Comparison of ENCODE assay signal across 14 mouse cellular contexts in genomic region chr5:52638916-52639315, GRCm38 (mm10).
"Had no signal": no experiment of that assay in that cellular context is flagged by ENCODE, and none has a peak within 500 bp of the region (broad histone marks: within the 10 kb centered on the region; RNA-seq: fewer than 3 reads in every experiment).

No protein-coding gene starts in this region.

- H3K27ac ChIP-seq: liver, embryonic 14.5 days; lung, embryonic 15.5 days; macrophage; midbrain, embryonic 12.5 days; neural tube, embryonic 12.5 days had no signal

- H3K4me3 ChIP-seq: lung, embryonic 15.5 days; midbrain, embryonic 12.5 days; neural tube, embryonic 12.5 days had no signal

- H3K9me3 ChIP-seq: lung, embryonic 15.5 days; midbrain, embryonic 12.5 days; neural tube, embryonic 12.5 days had no signal

- H3K4me1 ChIP-seq: lung, embryonic 15.5 days; midbrain, embryonic 12.5 days; neural tube, embryonic 12.5 days had no signal

- H3K9ac ChIP-seq: liver, embryonic 14.5 days; lung, embryonic 15.5 days; midbrain, embryonic 12.5 days; neural tube, embryonic 12.5 days had no signal

- H3K4me2 ChIP-seq: lung, embryonic 15.5 days; midbrain, embryonic 12.5 days; neural tube, embryonic 12.5 days had no signal

- DNase-seq: lung, adult 2 months; lung, postnatal 14 days; lung, postnatal 36 days; midbrain, embryonic 14.5 days; right cerebral cortex, postnatal 14 days; thymus, adult 18-20 months; thymus, postnatal 14 days; thymus, postnatal 36 days had no signal

- H3K27me3 ChIP-seq: lung, embryonic 15.5 days; midbrain, embryonic 12.5 days; neural tube, embryonic 12.5 days had no signal

- ATAC-seq: lung, postnatal 0 days had no signal
